Mouse (Mus musculus): ENCODE measurements around the gene Tbc1d5.

DNA sequence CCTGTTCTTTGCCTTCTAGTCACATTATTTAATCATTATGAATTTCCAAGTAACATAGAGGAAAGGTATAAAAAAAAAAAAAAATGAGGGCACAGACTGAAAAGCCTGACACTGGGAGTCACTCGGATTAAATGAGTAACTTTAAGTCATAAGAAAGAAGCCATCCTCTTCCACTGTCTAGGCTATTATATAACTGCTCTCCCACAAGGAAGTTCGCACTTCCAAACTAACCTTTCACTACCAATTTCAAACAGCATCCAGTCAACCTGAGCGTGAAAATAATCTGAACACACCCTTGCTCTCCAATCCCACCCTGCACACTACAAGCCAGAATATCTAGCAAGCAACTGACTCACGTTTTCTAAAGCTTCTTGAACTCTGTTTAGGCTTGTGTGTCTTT is 9.2 kb downstream of the Tbc1d5 start:
- no peak for TF ChIP-seq NANOG (IDR thresholded peaks at IDR 0.05; ENCODE audit: borderline replicate concordance, low read length)
- TF ChIP-seq CTCF (conservative IDR thresholded peaks at IDR 0.05; ENCODE audit: low read length) = no peak
- no peak for TF ChIP-seq POU5F1 (IDR thresholded peaks at IDR 0.05; ENCODE audit: borderline replicate concordance, low read length)

Data from E14TG2a.4 (cell line).